Mouse (Mus musculus) v-Abl transformed pro-B cells (cell line): ENCODE measurements around the gene Mtcl1.

Experiments used
- in situ Hi-C, 2 experiments: fragments of 400-800 bp; cut with MboI; formaldehyde crosslinking; loops; one replicate each; pipeline ENCODE4 v1.15.1; 2025; ENCODE audit not compliant: unreplicated experiment in 2 of 2

Mtcl1 gene

DNA sequence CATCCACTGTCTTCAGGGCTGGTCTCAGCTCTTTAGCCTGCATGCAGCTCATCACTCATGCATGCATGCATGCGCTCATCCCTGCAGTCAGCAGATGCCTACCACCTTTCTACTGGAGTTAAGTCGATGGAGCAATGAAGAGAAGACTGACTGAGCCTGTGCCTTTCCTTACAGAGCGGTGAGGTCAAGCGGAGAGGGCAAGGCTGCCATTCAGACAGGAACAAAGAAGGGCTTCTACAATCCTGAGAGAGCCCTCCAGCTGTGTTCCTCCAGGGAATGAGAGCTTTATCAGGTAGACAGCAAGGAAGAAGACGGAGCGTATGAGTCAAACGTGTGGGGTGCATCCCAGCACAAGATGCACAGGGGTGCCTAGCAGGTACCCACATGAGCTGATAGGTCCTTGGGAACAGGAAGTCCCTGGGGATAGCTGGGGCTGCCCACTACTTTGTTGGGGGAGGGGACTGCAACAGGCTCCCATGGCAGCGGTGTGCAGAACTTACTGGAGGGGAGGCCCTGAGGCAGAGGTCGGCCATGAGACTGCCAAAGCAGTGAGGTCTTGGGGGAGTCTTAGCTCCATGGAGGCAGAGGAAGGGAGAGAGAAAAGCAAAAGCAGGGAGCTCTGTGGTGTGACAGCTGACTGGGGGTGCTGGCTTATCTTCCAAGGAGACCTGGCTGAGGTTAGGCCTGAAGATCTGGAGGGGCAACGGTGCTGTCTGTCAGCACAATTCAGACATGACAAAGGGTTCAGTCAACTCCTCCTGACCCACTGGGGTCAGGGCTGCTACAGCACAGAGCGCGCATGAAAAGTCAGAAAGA is 37.2 kb downstream of the Mtcl1 start:
- in situ Hi-C loops = no loop called here

DNA sequence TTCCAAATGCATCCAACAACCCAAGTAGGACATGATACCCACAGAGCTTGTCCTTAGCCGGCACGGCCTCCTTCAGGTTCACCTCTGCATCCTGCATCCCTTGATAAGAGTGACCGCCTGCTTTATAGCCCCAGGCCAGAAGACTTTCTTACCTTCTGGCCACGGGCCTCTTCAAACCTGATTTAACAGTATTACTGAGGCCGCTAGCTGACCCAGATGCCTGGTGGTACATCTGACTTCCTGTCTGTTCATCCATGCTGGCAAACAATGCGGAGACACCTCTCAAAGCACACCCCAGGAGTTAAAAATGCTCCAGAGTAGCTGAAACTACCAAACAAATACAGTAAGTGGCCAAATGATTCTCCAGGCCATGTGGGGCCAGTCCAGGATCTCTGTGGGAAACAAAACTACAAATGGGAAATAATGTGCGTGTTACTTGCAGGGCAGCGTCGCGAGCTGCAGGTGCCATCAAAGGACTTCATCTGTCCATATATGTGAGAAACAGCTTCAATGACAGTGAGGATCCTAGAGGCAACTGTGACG is 38.6 kb downstream of the Mtcl1 start:
- in situ Hi-C loops = no loop called here

GRCm38 (mm10) chr17:66409070-66409605 is 40.4 kb downstream of the Mtcl1 start:
- in situ Hi-C loops = no loop called here

DNA sequence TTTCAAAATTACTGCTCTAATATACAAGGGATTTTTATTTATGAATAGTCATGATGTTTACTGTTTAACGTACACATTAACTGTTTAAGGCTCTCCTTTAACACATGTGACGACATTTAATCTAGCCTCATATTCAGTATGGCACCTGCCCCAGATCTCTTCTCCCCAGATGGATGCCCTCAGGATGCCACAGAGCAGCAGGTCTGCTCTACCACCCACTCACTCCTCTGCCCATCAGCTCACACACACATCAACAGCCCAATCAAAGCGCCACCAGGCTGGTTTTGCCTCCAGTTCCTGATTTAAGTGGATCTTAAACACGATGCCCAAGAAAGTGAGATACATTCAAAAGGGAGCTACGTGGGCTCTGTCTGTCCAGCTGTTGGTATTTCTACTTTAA is 41.1 kb downstream of the Mtcl1 start:
- in situ Hi-C loops = no loop called here

GRCm38 (mm10) chr17:66407833-66408232 is 41.7 kb downstream of the Mtcl1 start:
- in situ Hi-C loops = no loop called here

GRCm38 (mm10) chr17:66405601-66406000 is 43.9 kb downstream of the Mtcl1 start:
- in situ Hi-C loops = no loop called here

GRCm38 (mm10) chr17:66404883-66405590 is 44.5 kb downstream of the Mtcl1 start:
- in situ Hi-C loops = no loop called here

- in situ Hi-C loops = no loop called here
Observed at GRCm38 (mm10) chr17:66402791-66403470, 46.6 kb downstream of the Mtcl1 start.

GRCm38 (mm10) chr17:66401596-66402265 is 47.8 kb downstream of the Mtcl1 start:
- in situ Hi-C loops = no loop called here

GRCm38 (mm10) chr17:66399780-66400179 is 49.8 kb downstream of the Mtcl1 start:
- in situ Hi-C loops = no loop called here

- in situ Hi-C loops = no loop called here
Observed at GRCm38 (mm10) chr17:66394571-66394970, 55.0 kb downstream of the Mtcl1 start.

- in situ Hi-C loops = no loop called here
Observed at GRCm38 (mm10) chr17:66388307-66388706, 61.2 kb downstream of the Mtcl1 start.

- in situ Hi-C loops = no loop called here
Observed at GRCm38 (mm10) chr17:66381338-66381737, 68.2 kb downstream of the Mtcl1 start.

DNA sequence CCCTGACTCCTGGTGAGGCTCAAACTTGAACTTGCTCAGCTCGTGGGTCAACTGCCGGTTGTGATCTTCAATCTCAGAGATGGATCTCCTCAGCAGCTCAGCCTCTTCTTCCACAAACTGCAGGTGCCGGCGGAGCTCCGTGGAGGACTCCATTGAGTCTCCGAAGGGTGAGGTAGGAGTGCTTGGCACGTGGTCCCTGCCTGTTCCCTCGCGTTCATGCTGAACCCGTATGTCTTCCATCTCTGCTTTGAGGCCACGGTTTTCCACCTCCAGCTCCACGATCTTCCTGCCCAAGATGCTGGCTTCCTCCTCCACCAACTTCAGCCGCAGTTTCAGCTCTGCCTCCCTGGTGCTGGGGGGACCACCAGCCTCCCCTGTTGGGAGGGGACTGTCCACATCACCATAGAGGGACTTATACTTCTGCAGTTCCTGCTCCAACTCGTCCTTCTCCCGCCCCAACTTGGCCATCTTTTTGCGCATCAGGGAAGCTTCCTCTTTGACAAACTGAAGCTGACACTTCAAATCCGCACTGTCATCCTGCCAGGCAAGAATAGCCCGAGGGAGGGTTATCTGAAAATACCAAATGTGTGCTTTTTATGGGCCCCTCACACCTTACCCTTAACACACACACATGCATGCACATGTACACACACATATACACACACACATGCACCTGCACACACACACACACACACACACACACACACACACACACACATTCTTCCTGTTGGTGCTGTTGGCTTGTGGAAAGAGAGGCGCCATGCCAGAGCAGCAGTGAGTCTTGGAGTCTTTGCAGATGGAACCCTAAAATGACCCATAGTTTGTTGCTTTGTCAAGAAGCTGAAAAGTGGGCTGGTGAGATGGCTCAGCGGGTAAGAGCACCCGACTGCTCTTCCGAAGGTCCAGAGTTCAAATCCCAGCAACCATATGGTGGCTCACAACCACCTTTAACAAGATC is 69.4 kb downstream of the Mtcl1 start:
- in situ Hi-C loops = no loop called here

DNA sequence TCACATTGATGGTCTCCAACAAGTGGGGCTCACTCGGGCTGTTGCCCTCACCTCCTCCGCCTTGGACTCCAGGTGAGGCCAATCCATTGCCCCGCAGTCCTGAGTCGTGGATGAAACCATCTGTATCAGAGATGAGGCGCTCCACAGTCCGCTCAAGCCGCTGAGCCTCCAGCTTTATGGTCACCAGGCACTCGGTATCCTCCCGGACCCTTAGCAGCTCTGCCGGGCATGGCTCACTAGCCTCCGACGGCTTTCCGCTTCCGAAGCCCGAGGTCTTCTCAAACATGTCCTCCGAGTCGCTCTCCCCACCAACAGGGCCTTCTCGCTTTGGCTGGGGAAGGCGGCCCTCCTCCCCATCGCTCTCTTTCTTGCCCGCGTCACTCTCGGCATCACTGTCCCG is 70.2 kb downstream of the Mtcl1 start:
- in situ Hi-C loops = no loop called here

GRCm38 (mm10) chr17:66378127-66378526 is 71.4 kb downstream of the Mtcl1 start:
- in situ Hi-C loops = no loop called here

- in situ Hi-C loops = no loop called here
Observed at GRCm38 (mm10) chr17:66374633-66375272, 74.8 kb downstream of the Mtcl1 start.

- in situ Hi-C loops = no loop called here
Observed at GRCm38 (mm10) chr17:66370867-66371266, 78.7 kb downstream of the Mtcl1 start.

DNA sequence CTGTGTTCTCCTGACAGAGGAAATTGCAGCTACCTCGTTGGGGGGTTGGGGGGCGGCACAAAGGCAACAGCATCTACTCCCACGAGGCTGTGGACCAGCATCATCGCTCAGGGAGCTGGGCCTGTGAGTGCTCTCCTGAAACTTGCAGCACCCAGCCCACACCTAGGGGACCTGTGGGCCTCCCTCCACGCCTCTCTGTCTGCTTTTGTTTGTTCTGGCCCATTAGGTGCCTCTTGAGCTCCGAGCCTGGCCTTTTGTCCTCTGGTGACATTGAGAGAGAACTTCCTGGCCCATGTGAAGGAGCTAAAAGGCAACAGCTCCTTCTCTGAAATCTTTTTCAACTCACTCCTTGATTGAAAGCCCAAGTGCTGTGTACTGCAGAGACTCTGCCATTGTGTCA is 79.8 kb downstream of the Mtcl1 start:
- in situ Hi-C loops = no loop called here
